Mouse (Mus musculus) testis, postnatal 14 days (tissue): ENCODE results near the gene Zpbp2.

Experiments used
- DNase-seq: peaks from one replicate; pipeline ENCODE4 v3.0.0; 2021; ENCODE audit warnings: low spot score

Gene Zpbp2

GRCm38 (mm10) chr11:98555124-98555700 lies 4.3 kb downstream of the Zpbp2 start:
- no peak for DNase-seq

- DNase-seq, result no peak
These were observed 10.0 kb downstream of the Zpbp2 start for GRCm38 (mm10) chr11:98560942-98561341.

- DNase-seq, result no peak
These were observed 12.1 kb downstream of the Zpbp2 start for GRCm38 (mm10) chr11:98563025-98563424.

GRCm38 (mm10) chr11:98563921-98564414 lies 13.1 kb downstream of the Zpbp2 start:
- no peak for DNase-seq

- DNase-seq, result no peak
These were observed 17.4 kb downstream of the Zpbp2 start for GRCm38 (mm10) chr11:98568326-98568725.

GRCm38 (mm10) chr11:98569461-98569860 lies 18.6 kb downstream of the Zpbp2 start:
- DNase-seq, result no peak

GRCm38 (mm10) chr11:98577776-98578175 lies 26.9 kb downstream of the Zpbp2 start:
- DNase-seq, result no peak

GRCm38 (mm10) chr11:98580301-98581121 lies 29.6 kb downstream of the Zpbp2 start:
- DNase-seq, result peak; percentile 71

- DNase-seq, result no peak
These were observed 30.6 kb downstream of the Zpbp2 start for GRCm38 (mm10) chr11:98581286-98582029.

- no peak for DNase-seq
These were observed 31.1 kb downstream of the Zpbp2 start for GRCm38 (mm10) chr11:98582030-98582388.

GRCm38 (mm10) chr11:98582551-98583264 lies 31.8 kb downstream of the Zpbp2 start:
- DNase-seq, result no peak

- no peak for DNase-seq
These were observed 32.3 kb downstream of the Zpbp2 start for GRCm38 (mm10) chr11:98583265-98583552.

- no peak for DNase-seq
These were observed 32.7 kb downstream of the Zpbp2 start for GRCm38 (mm10) chr11:98583571-98583970.

GRCm38 (mm10) chr11:98584146-98584545 lies 33.2 kb downstream of the Zpbp2 start:
- no peak for DNase-seq

GRCm38 (mm10) chr11:98584629-98585177 lies 33.8 kb downstream of the Zpbp2 start:
- DNase-seq, result no peak

- no peak for DNase-seq
These were observed 35.4 kb downstream of the Zpbp2 start for GRCm38 (mm10) chr11:98586087-98586891.

- peak; percentile 98 for DNase-seq
These were observed 36.1 kb downstream of the Zpbp2 start, which contains the start of gene Ormdl3 for GRCm38 (mm10) chr11:98586892-98587563. Ormdl3 (minus strand) TSS chr11:98587368.

- DNase-seq, result peak; percentile 80
These were observed 37.0 kb downstream of the Zpbp2 start for GRCm38 (mm10) chr11:98587684-98588546.

GRCm38 (mm10) chr11:98588833-98589281 lies 38.0 kb downstream of the Zpbp2 start:
- DNase-seq, result no peak
